Mouse (Mus musculus): ENCODE measurements around the gene Zpr1.

DNA sequence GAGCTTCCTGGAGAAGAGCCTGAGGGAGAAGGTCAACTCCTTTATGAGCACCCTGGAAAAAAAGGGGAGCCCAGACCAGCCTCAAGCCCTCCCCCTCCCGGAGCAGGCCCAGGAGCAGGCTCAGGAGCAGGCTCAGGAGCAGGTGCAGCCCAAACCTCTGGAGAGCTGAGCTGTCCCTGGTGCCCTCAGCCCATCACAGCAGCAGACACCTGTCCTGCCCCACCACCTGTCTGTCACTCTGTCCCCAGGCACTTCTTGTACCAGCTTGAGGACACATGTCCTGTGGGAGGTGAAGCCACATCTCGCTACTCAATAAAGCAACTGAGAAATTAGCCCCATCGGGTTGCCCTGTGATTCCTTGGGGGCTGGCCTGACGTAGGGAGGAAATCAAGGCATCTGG is 29.7 kb upstream of the Zpr1 start:
- no peak for TF ChIP-seq POLR2A (IDR thresholded peaks at IDR 0.05; ENCODE audit: borderline replicate concordance, control insufficient read depth, low read depth, low read length)
- TF ChIP-seq CTCF (IDR thresholded peaks at IDR 0.05; ENCODE audit: control insufficient read depth, insufficient read depth, low read length): no peak
